Mouse (Mus musculus): ENCODE results near the gene Nosip.

DNA sequence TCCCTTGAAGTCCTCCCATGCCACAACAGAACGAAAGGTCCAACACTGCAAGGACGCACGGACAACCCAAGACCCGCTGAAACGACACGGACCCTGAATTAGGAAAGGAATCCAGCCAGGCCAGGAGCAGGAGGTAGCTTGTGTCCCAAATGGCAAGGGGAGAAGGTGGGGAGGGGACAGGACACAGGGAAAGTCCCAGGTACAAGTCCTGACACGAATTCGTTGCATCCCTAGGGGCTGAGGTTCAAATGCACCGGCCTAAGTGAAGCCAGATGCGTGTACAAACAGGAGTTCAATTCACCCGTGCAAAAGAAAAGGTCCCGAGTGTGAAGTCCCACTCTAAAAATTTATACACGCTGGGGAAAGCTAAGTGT is 10.6 kb upstream of the Nosip start:
- no peak for TF ChIP-seq CTCF (conservative IDR thresholded peaks at IDR 0.05 in 1 of 2, IDR thresholded peaks at IDR 0.05 in 1 of 2; ENCODE audit: low read depth in 2 of 2, low read length in 2 of 2)
- TF ChIP-seq POLR2A (IDR thresholded peaks at IDR 0.05; ENCODE audit: low read depth, low read length) = no peak; the same call in 1 of the 2 replicates
- TF ChIP-seq POLR2AphosphoS2 (IDR thresholded peaks at IDR 0.05; ENCODE audit: low read depth, low read length) = no peak
- peak; percentile 41; the same call in 1 of the 2 replicates for TF ChIP-seq IRF4 (IDR thresholded peaks at IDR 0.05; ENCODE audit: low read depth, low read length)
- TF ChIP-seq NELFE (IDR thresholded peaks at IDR 0.05; ENCODE audit: low read depth, low read length) = peak; percentile 12; the same call in 1 of the 2 replicates
- peak; percentile 74 for TF ChIP-seq EP300 (IDR thresholded peaks at IDR 0.05; ENCODE audit: low read length)

Measured in CH12.LX (cell line).